Mouse (Mus musculus): Measurements from ENCODE around the gene Sptlc2. TPM values are rescaled to one million over a fixed set of nuclear protein-coding genes. Genes with fewer than 3 reads are reported as not detected.
A peak's percentile ranks its signal among the peaks of the same experiment; 100 is the strongest.

Sptlc2 gene
- total RNA-seq (2015; ENCODE audit: low replicate concordance) (43.7 and 57.3 TPM in 2 replicates), total RNA-seq (2017; ENCODE audit: low replicate concordance) (33.7 and 61.5 TPM in 2 replicates)

DNA sequence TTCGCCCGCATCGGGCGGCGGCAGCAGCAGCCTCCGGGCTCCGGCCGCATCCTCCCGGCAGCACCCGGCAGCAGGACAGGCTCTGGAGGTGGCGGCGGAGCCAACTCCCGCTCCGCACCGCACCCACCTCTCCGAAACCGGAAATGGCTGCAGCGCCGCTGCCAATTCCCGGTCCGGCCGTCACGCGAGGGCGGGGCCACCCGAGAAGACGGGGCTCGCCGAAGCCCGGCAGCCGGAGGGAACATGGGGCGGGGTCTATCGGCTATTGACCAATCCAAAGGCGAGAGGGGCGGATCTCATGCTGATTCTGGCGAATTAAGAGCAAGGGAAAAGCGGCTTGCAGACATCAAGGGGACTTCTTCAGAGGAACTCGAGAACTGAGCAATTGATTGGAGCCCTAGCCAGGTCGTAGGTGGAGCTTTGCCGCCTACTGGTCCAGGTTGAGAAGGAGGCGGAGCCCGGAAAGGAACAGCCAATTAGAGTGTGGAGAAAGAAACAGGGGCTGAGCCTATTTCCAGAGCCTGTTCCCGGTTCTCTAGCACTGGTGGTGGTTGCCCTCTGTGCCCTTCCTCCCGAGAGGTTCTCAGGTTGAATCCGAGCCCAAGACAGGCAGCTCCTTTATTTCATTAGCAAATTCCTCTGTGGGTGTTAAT is at the start of gene Sptlc2:
Gene Sptlc2 (minus strand): TSS at position 234 of the 653 bp plus-strand sequence.
- ATAC-seq (replicated peaks; ENCODE audit: low FRiP score, poor library complexity, severe bottlenecking): peak; percentile 98

DNA sequence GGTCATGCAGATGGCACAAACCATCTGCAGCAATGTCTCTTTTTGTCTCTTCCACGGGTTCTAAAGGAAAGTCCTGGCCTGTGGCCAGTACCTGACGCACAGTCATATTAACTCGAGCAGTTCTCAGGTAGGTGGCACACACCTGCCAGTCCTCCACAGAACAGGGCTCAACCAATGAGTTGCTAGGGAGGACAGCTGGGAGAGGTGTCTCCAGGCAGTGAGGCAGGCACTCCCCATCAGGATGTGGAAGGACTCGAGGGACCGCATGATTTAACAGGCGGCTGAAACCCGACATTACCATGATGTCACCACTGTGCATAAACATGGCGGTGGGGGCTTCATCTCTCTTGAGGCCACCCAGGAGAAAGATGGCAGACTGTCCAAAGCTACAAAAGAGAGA is 40.7 kb upstream of the Sptlc2 start:
- ATAC-seq (replicated peaks; ENCODE audit: low FRiP score, poor library complexity, severe bottlenecking): no peak; the same call in 1 of the 2 replicates

DNA sequence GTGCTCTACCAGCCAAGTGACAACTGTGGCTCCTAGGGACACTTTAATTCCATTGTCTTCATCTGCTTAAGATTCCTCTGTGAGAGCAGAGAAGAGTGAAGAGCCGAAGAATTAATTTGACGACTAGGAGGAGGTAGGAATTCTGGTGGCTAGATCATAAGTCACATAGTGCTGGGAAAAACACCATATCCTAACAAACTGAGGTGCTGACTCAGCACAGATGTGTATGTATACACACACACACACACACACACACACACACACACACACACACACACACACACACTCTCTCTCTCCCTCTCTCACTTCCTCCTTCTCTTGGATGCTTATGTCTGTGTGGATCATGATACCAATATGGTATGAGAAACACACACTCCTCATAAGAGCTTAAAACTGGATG is 40.1 kb upstream of the Sptlc2 start:
- no peak for ATAC-seq (replicated peaks; ENCODE audit: low FRiP score, poor library complexity, severe bottlenecking)

DNA sequence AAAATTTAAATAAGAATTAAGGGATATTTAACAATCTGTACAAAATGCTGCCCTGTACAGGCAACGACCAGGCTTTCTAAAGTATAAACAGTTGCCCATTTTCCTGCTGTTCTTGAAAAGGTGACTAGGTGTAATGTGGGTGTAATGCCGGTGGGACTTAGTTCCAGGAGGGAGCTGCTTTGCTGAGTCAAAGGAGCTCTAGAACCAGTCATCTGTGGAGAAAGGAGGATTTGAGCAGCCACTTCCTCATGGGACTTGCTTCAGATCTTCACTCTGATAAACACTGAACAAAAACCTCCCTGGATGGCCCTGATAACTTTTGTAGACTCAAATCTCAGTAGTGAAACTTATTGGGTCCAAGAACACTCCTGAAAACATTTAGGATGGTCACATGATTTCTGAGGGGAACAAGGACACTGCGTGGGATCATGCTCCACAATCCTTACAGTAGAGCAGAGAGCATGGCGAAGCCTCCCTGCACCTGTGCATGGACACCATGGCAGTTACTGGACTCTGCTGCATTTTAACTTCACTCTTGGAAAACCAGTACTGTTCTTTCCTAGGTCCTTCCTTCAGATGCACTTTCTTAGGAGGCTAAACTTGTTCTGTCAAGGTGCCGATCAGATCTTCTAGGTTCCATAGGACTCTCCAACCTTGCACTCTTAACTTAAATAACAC is 38.3 kb upstream of the Sptlc2 start:
- no peak for ATAC-seq (replicated peaks; ENCODE audit: low FRiP score, poor library complexity, severe bottlenecking)

DNA sequence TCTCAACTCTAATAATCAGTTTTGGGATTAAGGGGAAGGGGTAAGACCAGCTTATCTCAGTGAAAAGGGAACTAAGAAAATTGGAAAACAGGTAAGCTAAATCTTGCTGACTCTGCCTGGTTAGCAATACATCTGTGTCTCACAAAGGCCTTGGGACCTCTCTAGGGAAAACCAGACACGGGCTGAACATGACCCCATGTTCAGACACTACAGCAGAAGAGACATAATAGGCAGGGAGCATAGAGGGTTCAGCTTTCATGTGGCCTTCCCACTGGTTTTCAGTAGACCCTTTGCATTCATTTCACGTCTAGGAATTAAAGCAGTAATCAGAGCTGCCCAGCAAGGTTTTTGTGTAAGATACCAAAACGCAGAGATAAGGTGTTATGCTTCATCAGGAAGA is 36.4 kb upstream of the Sptlc2 start:
- ATAC-seq (replicated peaks; ENCODE audit: low FRiP score, poor library complexity, severe bottlenecking): no peak

DNA sequence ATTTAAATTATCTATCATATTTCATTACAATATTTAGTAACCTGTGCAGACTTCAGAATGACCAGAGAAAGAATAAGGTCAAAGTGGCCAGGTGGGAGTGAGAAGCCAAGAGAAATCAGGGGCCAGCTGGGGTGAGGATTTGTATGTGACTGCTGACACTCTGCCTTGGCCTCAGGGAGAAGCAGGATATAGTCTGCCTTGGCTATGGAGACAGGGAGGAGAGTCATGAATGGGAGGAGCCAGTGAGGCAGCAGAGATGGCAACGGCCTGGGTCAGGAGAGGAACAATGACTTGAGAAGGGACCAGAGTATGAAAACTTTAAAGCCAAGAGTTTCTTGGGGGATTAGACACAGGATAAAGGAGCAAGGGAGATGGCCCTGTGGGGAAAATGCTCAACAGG is 35.5 kb upstream of the Sptlc2 start:
- no peak for ATAC-seq (replicated peaks; ENCODE audit: low FRiP score, poor library complexity, severe bottlenecking)

DNA sequence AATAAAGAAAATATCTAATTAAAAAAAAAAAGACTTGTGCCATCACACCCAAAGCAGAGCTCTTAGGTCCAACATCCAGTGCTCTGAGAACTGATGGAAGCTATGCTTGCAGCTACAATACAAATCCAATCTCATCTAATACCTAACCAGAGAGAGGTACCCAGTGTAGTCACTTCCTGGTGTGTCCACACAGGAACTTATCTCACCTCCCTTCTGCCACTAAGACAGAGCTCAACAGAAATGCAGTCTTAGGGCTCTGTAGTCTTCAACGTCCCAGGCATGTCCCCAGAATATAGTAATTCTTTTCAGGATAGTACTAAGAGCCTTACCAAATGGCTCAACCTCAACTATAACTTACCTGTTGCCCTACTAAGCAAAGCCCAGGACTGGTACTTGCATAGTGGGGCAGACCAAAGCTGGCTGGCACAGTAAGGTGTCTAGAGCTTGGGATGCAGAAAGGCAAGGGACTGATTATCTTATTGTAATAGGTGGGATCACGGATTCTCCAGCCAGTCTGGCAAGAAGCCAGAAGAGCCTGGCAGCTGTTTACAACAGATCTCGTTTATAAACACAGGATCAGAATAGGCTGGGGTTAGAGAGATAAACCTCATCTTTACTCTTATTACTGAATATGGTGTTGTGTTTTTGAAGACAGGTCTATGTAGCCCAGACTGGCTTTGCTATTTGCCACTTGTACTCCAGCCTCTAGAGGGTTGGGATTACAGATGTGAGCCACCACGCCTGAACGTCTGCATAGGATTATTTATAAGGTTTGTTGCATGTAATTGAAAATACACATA is 33.8 kb upstream of the Sptlc2 start:
- ATAC-seq (replicated peaks; ENCODE audit: low FRiP score, poor library complexity, severe bottlenecking): 0 out of 2 replicates have a peak, but pooled peaks have one; percentile 30

DNA sequence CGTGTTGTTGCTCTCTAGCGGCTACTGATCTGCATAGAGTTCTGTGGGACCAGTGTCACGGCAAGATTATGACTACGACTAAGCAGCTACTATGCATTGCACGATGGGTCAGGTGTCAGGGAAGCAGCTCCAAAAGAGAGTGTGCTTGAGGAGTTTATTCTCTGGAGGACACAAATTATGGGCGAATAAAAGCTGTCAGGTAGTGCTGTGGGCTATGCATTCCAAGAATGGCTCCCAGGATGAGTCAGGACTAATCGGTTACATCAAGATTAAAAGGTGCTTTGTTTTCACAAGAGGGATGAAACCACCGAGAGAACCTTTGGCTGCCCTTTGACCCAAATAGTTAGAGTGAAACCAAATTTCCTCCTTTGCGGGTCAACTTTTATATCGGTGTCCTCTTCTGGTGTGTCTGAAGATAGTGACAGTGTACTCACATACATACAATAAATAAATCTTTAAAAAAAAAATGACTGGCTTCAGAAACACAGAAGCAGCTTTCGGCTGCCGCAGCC is 31.9 kb upstream of the Sptlc2 start:
- no peak for ATAC-seq (replicated peaks; ENCODE audit: low FRiP score, poor library complexity, severe bottlenecking)

DNA sequence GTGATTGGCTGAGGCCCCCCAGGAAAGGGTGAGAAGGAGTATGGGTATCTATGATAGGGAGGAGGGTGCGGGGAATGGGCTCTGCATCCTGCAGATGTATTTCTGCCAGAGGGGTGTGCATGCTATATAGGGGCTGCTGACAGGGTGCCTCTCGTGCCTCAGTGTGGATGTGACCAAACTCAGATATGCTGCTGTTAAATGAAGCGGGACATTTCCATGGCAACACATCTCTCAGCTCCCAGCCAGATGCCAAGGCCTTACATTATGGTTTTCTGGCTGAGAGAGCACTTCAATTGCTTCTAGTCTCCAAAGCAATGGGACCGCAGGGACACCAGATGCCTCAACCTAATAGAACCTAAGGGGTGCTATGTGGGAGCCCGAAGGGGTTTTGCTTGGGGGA is 30.8 kb upstream of the Sptlc2 start:
- ATAC-seq (replicated peaks; ENCODE audit: low FRiP score, poor library complexity, severe bottlenecking): no peak

DNA sequence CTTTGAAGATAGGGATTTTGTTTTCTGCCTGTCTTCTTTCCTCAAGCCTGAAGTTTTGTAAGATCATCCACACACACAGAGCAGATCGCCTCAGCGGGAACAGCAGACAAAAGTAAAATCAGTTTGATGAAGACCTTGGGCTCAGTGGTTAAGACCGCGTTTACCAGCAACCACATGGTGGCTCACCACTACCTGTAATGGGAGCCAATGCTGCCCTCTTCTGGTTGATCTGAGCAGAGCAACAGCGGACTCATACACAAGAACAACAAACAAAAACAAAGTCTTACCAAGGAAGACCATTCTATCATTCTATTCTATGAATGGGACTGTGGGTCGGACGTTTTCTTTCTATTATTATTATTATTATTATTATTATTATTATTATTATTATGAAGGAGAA is 28.5 kb upstream of the Sptlc2 start:
- peak; percentile 82; the same call in 1 of the 2 replicates for ATAC-seq (replicated peaks; ENCODE audit: low FRiP score, poor library complexity, severe bottlenecking)

DNA sequence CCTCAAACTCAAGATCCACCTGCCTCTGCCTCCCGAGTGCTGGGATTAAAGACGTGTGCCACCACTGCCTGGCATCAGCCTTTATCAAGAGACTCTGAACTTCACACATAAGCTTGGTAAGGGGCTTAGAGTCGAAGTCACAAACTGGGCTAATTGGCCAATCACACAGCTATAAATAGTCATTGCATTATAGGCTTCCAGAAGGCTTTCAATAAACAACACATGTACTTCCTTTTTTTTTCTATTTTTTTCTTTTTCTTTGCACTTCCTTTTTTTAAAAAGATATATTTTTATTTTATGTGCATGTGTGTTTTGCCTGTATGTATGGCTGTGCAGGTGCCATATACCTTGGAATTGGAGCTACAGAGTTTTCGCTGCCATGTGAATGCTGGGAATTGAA is 27.2 kb upstream of the Sptlc2 start:
- no peak for ATAC-seq (replicated peaks; ENCODE audit: low FRiP score, poor library complexity, severe bottlenecking)

DNA sequence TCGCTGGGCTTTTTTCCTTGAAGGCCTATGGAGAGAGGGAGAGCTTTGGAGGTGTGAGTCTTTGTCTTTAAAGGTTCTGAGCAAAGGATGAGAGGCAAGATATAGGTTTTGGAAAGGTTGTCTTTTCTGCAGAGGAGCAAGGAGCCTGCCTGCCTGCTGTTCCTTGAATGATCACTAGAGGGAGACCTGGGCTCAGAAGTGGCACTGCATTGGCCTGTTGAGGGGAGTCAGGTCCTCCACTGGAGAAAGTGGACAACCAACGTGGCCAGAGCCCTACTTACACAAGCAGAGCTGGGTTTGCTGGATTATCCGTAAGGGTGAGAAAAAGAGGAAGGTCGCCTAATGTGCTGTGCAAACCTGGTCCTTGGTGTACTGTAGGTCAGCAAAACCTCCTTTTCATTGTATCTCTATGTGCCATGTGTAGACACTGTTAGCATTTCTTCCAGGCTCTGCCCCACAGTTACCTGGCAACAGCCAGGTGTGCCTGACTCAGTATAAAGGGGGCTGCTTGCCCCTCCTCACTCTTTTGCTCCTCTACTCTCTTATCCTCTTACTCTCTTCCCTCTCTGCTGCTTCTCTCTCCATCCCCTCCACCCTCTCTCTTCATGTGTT is 25.1 kb upstream of the Sptlc2 start:
- ATAC-seq (replicated peaks; ENCODE audit: low FRiP score, poor library complexity, severe bottlenecking): peak; percentile 69; the same call in 1 of the 2 replicates

DNA sequence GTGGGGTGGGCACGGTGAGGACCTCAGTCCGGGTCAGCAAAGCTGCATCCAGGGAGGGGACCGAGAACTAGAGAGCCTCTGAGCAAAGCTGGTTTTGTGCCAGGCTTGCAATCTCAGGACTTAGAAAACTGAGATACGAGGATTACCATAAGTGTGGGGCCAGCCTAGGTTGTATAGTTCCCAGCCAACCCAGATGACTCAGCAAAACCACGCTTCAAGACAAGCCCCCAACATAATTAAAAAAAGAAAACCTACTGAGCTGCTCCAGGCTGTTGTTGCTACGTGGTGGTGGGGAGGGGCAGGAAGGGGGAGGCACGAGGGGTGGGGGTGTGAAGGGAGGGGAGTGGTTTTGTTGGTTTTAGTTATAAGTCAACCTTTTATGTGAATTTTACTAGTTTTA is 22.8 kb upstream of the Sptlc2 start:
- ATAC-seq (replicated peaks; ENCODE audit: low FRiP score, poor library complexity, severe bottlenecking): no peak

DNA sequence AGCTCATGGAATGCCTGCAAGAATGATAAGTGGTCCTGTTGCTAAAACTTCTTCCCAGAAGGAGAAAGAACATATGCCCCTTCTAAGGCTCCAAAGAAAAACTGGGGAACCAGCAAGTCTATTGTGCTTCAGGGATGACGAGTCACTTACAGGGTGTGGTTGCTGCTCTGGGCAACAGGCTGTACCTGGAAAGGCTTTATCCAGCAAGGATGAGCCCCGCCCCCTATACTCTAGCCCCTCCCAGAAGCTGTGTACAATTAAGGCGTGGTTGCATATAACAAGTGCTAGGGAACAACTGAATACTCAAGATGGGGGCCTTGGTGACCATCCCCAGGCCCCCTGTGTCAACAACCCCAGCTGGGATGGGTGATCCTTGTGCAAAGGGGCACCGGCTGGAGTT is 21.0 kb upstream of the Sptlc2 start:
- ATAC-seq (replicated peaks; ENCODE audit: low FRiP score, poor library complexity, severe bottlenecking): no peak

DNA sequence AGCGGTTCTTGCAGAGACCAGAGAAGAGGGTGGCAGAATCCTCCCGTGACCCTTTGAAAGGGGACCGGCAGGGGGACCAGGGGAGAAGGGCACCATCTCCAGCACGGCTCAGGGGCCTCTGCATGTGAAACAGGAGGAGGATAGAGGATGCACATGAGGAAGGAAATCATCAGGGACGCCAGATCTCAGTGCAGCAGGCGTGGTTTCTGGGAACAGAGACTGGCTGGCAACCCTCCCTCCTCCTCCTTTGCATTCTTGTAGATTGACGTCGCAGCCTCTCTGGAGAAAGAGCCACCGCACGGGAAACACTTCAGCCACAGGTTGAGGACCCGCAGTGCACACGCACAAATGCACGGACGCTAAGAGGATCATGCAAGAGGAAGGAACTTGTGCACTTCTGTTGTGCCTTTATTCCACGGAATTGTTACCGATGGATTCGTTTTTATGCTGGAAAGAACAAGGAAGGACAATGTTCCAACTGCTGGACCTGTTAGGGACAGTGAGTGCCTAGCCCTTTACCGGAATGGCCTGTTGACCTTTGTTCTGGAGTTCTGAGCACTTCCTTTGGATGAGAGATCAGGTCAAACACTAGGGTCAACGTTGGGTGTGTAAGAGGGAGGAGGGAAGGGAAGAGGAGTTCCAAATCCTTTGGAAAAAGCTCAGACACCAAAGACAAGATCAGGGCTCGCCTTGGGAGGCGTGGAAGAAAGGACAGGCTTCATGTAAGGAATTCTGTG is 19.9 kb upstream of the Sptlc2 start:
- ATAC-seq (replicated peaks; ENCODE audit: low FRiP score, poor library complexity, severe bottlenecking): no peak

DNA sequence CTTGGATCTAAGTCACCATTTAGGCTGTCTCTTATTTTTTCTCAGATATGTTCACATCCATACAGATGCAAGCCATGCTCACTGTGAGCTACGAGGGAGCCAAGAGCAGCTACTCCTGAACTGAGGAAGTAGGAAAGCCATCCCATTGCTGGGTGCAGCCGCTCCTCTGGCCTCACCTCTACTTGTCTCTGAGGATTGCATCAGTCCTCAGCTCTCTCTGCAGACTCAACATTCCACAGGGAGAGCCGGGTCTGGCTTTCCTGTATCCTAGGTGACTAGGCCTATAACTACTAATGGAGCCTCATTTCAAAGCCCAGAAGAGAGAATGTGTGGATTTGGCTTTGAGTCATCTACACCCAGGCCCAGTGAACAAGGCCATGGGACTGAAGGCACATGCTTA is 17.6 kb upstream of the Sptlc2 start:
- no peak for ATAC-seq (replicated peaks; ENCODE audit: low FRiP score, poor library complexity, severe bottlenecking)

DNA sequence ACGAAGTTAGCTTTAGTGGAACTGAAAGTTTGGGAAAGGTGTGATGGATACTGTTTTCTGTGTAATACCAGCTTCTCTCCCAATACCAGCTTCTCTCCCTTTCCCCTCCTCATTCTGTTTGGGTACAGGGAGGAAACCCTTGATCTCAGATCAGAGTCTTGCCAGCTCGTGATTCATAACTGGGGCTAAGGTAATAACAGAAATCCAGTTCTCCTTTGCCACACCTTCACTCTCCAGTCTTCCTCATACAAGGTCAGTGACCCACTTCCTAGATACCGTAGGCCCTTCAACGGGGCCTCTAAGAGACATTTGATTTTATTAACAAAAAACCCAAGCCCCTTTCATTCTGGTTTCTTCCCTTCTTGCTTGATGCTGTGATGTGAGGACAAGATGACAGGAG is 17.0 kb upstream of the Sptlc2 start:
- ATAC-seq (replicated peaks; ENCODE audit: low FRiP score, poor library complexity, severe bottlenecking): no peak

DNA sequence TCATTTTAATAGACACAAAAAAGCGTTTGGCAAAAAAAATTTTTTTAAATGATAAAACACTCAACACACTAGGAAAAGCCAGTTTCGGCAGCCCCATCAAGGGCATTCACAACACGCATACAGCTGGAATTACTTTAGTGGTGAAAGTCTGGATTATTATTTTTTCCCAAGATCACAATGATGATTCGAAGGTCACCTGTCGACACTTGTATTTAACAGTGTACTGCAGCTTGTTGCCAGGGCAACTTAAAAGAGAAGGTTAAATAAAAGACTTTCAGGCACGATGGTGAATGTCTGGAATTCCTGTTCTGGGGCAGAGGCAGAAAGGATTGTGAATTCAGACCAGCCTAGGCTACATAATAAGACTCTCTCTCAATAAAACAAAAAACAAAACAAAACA is 13.7 kb upstream of the Sptlc2 start:
- ATAC-seq (replicated peaks; ENCODE audit: low FRiP score, poor library complexity, severe bottlenecking): no peak

DNA sequence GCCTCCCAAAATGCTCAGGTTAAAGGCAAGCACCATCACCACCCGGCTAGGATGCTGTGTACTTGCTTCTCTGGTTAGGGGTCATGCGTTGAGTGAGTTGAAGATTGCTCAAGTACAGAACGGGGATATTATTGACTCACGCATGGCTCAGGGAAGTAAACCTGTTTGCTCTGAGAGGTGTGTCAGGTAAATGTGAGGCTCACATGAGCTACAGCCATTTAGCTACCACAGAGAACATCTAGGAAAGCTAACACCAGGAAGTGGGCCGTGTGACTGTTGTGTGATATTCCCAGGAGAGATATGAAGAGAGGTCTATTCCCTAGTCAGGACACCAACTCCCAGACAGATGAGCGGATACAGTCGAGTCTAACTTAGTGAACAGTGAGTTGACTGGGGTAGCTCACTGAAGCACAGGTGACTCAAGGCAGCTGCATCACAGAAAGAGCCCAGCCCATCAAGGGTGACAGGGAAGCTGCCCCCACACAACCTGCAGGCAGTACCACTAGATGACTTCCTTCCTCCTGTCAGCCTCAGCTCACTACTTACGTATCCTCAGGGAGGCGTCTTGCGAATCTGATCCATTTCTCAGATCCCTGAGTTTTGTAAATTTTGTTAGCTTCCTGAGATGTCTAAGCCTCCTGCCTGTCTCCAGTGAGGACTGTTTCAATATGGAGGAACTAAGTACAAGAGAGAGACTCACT is 11.1 kb upstream of the Sptlc2 start:
- no peak for ATAC-seq (replicated peaks; ENCODE audit: low FRiP score, poor library complexity, severe bottlenecking)
